Mouse (Mus musculus): ENCODE measurements around the gene Lrrc27.

DNA sequence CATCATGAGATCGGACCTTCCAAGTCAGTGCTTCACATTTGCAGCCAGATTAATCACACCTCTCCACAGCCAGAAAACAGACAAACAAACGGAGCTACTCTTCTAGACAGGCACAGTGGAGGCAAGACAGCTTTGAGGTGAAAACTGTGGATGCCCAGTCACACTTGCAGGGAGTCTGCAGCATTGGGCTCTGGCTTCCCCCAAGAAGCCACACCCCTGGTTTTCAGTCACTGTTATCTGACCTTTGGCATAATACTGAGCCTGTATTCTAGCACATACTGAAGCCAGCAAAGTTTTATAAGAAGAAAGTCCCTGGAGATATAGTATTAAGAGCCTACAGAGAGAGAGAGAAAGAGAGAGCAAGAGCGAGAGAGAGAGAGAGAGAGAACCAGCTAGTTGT is 26.6 kb downstream of the Lrrc27 start:
- no peak for TF ChIP-seq CTCF (IDR thresholded peaks at IDR 0.05; ENCODE audit: low read depth, low read length)
- no peak for TF ChIP-seq POLR2A (IDR thresholded peaks at IDR 0.05; ENCODE audit: borderline replicate concordance, low read depth, low read length)
